Mouse (Mus musculus) retina, embryonic 14.5 days (tissue): ENCODE data around the gene Slc5a6.
"Not testable (repeated sequence)": the region's sequence is repeated elsewhere in the genome, so short reads cannot be mapped to it uniquely, and the experiment has no call there.

Source experiments
- DNase-seq: peaks from one replicate; pipeline ENCODE4 v3.0.0-alpha.2; 2015; ENCODE audit warnings: low spot score

The Slc5a6 gene

DNA sequence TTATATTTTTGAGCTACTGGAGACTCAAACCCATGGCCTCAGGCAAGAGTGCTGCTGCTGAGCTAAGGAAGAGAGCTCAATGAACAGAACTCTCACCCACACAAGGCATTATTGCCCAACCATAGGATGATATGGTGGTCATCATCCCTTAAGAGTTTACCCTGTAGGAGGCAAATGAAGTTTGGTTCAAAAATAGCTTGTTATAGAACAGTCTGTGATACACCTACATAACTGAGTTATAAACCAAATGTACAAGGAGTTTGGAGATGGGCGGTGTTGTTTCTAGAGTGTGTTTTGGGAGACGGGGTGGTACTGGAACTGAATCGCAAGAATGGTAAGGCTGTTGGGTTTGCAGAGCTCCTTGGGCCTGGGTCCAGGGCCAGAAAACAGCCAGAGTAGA is 21.1 kb upstream of the Slc5a6 start:
- DNase-seq: no peak

DNA sequence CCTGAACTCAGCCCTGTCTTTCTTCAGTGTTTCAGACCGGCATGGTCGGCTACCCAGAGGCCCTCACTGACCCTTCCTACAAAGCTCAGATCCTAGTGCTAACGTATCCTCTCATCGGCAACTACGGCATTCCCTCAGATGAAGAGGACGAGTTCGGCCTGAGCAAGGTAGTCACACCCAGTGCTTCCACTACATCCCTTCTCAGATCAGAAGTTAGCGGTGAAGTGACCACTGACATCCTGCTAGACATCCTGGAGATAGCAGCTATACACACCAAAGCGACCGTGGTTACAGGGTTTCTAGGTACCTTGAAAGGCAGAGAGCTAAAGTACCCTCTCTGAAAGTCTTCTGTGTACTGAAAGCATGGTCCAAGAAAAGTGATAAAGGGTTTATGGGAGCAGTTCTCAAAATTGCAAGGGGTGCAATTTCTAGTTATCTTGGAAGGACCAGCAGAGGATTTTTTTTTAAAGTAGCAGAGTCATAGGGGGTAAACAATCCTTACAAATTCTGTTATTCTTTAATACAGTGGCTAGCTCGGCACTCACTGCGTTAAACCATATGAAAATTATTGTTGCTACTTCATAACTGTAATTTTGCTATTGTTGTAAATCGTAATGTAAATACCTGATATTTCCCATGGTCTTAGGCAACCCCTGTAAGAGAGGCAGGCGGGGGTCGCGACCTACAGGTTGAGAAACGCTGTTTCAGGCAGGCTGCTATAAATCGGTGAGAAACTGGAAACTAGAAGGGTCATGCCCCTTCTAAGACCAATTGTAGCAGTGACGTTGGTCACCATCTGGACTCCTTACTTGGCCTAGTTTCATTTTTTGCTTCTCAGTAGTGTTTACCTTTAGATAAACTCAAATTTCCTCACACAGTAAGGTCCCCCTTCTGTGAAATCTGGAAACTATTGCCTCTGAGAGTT is 6.8 kb upstream of the Slc5a6 start:
- peak; percentile 36 for DNase-seq

DNA sequence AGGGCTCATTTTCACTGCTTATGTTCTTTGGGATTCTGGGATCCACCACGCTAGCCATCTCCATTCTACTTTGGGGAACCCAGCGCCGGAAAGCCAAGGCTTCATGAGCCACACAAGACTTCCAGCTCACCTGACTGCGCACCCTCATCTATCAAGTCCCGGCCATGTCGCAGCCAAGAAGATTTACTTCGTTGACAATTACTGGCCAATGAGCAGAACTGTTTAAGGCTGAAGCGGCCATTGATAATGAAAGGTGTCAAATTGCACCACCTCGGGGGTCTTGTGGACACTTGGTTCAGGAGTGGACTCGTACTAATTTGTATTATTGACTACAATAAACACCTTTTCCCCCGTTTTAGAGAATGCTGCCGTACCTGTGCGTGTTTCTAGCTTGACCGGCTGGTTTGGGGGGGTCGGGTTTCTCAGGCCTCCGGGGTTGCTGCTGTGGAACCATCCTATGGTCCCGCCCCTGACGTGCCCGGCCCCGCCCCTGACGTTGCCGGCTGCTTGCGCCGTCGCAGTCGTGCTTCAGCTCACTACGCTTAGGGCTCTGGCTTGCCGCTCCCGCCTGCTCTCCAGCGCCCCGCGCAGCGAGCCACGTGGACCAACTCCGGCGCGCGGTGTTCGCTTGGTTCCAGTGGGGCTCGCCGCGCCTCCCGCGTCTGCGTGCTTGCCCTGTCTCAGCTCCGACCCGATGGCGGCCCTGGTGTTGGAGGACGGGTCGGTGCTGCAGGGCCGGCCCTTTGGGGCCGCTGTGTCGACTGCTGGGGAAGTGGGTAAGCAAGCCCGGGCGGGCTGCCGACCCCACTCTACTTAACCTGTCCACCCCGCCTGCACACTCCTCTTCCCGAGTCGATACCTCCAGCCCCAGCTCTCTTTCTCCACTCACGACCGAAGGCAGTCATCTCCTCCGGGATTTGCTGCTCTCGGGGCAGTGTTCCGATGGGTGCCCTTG is 5.8 kb upstream of the Slc5a6 start, which contains the start of gene Cad:
Cad (plus strand) TSS at position 520 of the 955 bp plus-strand sequence.
- peak; percentile 96 for DNase-seq

DNA sequence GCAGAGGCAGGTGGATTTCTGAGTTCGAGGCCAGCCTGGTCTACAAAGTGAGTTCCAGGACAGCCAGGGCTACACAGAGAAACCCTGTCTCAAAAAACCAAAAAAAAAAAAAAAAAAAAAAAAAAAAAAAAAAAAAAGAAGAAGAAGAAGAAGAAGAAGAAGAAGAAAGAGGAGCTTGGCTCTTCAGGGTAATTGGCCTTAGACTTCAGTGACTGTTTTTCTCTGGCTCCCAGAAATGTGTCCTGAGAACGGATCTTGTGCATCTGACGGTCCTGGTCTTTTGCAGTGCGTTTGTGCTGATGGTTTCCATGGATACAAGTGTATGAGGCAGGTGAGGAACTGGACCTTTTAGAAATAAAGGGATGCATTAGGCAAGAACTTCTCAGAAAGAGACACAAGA is 5.0 kb upstream of the Slc5a6 start:
- DNase-seq: not testable (repeated sequence)

DNA sequence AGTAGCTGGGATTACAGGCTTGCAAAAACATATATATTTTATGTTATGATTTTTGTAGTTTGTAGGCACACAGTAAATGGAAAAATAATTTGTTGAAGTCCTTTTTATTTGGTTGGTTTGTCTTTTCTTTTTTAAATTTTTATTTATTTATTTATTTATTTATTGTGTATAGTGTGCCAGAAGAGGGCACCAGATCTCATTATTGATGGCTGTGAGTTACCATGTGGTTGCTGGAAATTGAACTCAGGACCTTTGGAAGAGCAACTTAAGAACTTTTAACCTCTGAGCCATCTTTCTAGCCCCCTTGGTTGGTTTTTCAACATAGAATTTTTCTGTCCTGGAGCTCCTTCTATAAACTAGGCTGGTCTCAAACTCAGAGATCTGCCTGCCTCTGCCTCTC is 1.7 kb upstream of the Slc5a6 start:
- DNase-seq: no peak

DNA sequence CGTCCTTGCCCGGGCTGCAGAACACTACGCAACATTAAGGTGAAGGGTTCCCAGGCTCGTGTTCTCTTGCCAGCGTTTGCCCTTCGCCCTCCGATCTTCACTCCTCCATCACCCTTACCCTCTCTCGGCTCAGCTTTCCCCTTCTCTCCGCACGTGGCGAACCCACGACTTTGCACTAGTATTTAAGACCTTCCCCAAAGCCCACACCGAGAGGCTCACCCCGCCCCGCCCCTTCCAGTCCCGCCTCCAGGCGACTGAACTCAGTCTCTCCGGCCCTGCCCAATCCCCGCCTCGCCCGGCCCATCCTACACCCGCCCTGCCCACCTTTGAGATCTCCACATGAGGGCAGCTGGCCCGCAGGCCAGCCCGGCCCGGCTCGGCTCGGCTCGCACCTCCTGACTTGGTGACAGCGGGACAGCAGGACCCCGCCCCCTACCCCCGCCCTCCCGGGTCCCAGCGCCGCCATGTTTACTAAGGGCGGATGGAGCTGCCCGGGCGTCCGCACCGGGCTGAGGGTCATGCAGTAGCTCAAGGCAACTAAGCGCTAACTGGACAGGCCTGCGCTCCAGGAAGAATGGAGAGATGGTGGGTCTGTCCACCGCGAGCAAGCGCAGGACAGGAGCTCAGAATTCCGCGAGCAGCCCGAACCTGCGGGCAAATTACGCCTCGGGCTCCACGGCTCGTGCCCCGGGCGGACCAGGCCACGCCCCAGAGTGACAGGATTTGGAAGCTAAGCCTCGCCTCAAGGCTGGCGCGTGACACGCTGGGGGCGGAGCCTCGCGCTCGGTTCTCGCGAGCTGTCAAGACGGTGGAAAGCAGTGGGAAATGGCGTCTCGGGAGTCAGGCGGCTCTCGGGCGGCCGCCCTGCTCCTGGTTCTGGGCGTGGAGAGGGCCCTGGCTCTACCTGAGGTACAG is 619 bp downstream of the Slc5a6 start, which contains the start of gene Atraid:
Atraid (plus strand) TSS at position 465 of the 915 bp plus-strand sequence.
- peak; percentile 98 for DNase-seq

DNA sequence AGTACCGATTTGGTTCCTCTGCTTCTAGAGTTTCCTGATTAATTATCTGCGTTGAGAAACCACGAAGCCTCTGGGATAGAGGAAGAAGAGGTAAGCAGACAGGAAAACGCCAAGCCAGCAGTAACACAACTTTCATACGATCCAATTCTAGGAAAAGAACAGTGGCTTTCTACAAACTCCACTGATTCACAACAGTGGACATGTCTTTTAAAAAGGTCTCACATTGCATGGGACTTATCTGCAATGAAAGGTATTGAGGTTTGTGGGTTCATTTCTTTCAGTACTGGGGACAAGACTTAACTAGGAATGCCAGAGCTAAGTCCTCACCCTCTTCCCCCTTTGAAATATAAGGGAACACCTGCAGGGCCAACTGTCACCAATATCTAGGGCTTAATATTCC is 1.6 kb downstream of the Slc5a6 start:
- DNase-seq: no peak

DNA sequence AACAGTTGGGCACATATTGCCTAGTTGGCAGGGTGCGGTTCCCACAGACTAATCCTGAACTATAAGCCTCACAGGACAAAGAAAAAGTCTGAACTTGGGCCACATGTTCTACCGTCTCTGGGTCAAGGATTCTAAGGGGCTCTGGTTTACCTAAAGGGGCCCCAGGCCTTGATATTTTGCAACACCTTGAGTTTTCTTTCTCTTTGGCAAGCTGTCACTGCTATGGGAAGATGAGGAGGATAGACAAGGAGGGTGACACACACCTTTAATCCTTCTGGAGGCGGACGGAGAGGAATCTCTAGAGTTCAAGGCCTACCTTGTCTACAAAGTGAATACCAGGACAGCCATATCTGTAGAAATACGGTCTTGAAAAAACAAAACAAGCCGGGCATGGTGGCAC is 2.3 kb downstream of the Slc5a6 start:
- no peak for DNase-seq

DNA sequence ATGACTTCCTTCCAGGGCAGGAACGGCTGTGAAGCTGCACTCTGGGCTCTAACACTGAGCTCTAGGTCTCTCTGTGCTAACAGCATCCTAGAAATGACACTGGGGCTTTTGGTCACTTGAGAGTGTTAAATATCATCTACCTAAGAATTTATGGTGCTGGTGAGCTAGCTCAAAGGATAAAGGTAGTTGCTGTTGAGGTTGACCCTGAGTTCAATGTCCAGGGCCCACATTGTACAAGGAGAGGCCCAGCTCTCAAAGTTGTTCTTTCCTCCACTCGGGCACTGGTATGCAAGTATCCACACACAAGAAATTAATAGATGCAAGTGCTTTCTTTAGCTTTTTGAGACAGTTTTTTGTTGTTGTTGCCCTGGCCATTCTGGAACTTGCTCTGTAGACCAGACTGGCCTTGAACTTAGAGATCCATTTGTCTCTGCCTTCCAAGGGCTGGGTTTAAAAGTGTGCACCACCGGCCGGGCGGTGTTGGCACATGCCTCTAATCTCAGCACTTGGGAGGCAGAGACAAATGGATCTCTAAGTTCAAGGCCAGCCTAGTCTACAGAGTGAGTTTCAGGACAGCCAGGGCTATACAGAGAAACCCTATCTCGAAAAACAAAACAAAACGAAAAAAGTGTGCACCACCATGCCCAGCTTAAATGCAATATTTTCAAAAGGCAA is 10.4 kb downstream of the Slc5a6 start:
- no peak for DNase-seq

DNA sequence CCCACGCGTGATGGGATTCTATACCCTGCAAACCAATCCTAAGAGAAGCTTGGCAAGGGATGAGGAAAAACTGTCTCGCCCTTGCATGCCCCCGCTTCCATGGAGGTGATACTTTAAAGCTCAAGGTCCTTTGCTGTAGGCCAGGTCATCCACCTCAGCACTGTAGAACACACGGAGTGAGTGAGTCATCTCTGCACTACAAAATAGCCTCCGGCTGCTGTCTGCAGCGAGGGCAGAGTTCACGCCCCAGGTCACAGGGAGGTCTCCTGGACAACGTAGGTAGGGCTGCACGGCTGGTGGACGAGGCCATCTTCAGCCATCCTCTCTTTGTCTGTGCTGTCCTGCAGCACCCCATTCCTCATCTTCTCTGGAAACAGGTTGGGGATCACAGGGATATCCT is 12.2 kb downstream of the Slc5a6 start:
- not testable (repeated sequence) for DNase-seq

DNA sequence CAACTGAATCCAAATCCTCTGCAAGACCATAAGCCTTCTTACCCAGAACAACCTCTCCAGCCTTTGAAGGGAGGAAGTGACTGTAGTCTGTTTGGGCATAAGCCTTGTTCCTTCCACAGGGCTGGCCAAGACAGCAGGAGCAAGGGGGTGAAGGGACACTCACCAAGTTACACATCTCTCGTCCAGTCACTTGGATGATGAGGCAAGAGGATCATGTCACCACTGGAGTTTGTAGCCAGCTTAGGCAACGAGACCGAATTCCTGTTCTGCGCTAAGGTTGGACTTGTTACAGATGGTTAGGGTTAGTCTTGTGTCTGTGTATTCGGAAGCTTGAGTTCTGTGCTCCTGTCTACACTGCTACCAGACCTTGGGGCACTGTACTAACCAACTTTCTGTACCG is 14.1 kb downstream of the Slc5a6 start:
- no peak for DNase-seq

DNA sequence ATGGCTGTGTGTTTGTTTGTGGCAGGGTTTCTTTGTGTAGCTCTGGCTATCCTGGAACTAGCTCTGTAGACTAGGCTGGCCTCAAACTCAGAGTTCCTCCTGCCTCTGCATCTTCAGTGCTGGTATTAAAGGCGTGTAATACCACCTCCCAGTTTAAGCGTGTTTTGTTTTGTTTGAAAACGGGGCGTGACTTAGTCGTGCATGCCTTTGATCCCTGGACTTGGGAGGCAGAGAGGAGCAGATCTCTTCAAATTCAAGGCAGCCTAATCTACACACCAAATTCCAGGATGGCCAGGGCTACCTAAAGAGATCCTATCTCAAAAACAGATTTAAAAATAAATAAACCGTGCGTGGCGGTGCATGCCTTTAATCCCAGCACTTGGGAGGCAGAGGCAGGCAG is 17.2 kb downstream of the Slc5a6 start:
- no peak for DNase-seq

DNA sequence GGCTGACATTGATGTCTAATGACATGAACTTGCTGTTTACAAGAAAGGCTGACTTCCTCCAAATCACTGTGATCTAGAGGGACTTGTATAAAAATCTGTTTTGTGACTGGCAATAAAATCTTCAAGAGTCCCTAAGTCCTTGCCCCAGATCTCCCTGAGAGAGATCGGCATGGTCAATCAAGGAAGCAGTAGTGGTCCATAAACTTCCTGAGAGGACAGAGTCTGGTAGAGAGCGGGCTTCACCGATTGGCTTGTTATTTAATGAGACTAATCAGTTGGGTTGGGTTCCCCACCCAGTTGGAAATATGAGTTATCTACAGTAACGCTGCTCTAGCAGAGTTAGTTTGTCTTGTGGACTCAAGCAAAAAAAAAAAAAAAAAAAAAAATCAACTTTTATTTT is 17.8 kb downstream of the Slc5a6 start:
- no peak for DNase-seq

DNA sequence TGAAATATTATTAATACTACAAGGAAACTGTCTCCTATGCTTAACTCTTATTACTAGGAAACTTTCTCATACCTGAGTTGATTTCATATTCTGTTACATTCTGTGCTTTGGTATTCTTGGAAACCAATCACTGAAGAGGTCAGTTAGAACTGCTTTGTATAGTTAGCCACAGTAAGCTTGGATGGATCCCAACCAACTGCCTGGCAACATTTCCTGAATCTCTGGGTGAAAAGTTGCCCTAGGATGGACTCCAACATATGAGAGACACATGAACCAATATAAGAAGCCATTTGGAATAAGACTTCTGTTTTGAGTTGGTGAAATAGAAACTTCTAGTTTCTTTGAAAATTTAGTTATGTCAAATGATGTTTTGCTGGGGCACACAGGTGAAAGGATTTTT is 24.1 kb downstream of the Slc5a6 start:
- DNase-seq: no peak

DNA sequence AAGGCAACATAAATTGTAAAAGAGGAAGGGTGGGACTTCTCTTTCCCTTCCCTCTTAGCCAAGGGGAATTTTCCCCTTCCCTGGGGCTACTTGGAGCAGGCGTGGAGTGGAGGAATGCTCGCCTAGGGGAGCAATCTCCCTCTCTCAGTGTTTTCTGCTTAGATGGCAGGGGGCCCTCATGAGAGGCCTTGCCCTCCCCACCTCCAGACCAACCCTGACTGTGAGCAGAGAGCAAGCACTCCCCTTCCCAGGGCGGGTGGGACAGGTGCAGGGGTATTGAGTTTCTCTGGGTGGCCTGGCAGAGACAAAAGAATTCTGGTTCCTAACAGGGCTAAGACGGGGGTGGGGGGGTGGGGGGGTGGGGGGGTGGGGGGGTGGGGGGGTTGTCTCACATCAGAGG is 25.5 kb downstream of the Slc5a6 start:
- no peak for DNase-seq

DNA sequence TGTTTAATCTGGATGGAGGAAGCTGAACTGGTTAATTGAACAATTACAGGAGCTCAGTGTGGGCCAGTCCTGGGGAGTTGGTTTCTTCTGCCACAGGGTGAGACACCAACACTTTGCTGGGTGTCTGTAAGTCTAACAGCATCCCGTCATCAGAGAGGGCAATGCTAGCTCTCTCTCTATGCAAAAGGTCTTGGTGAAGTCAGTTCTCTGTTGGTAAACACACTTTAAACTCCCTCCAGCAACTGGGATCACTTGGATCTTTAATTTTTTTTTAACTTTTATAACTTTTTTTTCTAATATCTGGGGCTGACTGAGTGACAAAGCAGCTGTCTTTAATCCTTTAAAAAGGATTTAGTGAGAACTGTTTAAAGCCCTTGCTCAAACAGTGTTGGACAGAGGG is 26.0 kb downstream of the Slc5a6 start:
- peak; percentile 15 for DNase-seq

DNA sequence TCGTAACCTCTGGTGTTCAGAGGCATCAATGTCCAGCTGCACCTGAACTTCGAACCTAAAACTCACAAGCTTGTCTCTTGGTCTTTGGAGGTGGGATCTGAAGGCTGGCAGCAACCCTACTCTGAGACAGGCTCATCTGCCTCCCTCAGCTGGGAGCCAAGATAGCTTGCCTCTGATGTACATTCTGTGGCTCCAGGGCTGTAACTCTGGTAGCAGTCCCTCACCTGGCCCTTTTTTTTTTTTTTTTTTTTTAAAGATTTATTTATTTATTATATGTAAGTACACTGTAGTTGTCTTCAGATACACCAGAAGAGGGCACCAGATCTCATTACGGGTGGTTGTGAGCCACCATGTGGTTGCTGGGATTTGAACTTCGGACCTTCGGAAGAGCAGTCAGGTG is 26.9 kb downstream of the Slc5a6 start:
- DNase-seq: not testable (repeated sequence)

DNA sequence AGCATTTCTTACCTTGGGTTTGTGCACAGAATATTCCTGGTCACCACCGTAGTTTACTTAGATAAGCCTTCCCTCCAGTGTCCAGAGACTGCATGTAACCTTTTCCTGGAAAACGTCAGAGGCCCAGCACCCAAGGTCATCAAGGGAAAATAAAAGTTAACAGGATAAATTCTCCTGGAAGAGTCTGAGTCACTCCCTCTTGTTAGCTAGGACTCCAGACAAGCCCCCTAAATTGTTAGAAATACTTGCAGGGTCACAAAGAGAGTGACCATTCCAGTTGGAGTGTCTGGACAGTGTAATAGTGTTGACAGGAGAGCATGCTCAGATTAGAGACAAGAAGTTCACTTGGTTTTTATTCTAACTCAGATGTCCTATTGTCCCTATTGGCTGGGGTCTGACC is 32.8 kb downstream of the Slc5a6 start:
- no peak for DNase-seq

DNA sequence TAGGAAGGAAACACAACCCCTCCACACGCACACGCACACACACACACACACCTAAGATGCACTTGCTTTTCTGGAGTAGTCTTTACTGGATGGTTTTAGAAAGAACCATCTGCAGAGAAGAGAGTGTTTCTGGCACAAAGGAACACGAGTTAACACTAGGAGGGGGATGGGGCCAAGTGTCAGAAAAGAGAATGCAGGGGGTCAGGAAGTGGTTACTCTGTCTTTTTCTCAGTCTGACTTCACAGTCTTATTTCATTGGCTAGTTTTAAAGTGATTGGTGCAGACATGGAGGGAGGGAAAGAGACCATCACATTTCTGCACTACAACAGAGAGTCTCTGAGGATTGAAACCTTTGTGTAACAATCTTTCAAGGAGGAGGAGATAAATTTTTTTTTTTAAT is 36.0 kb downstream of the Slc5a6 start:
- DNase-seq: no peak

DNA sequence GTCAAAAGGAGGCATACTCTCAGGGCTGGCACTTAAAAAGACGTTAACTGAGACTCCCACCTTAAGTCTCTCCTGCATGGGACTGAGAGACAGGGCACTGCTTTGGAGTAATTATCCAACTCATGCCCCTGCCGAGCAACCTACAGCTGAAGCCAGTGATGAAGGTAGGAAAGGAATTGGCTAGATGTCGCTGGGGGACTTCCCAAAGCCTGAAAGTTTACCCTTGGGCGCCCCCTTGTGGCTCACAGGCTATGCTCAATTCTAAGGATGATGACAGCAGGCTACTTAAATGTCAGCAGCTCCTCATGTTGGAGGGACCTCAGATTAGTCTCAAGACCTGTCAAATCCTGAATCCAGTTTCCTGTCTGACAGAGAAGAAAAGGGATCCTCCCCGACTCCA is 44.5 kb downstream of the Slc5a6 start:
- peak; percentile 94 for DNase-seq

DNA sequence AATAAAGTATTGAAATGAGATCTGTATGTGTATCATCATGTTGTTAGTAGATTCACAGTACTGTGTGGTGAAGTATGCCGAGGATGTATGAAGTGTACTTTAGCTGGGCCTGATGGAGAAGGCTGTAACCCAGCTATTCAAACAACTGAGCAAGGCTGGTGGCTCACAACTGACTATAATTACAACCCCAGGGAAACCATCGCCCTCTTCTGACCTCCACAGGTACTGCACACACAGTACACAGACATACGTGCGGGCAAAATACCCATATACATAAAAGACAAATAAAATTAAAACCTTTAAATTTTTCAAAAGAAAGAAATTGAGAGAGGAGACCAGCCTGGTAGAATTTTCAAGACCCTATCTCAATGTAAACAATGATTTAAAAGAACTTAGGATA is 47.2 kb downstream of the Slc5a6 start:
- DNase-seq: no peak
